Mouse (Mus musculus) kidney, adult 11 months (tissue): ENCODE results near the gene Rbm38.

ENCODE experiments used
- DNase-seq: peaks from one replicate; pipeline ENCODE4 v3.0.0; 2022

Rbm38 gene

GRCm38 (mm10) chr2:173037827-173038607 lies 17.7 kb downstream of the Rbm38 start:
- DNase-seq, result no peak

- DNase-seq, result no peak
Observed at GRCm38 (mm10) chr2:173039041-173039440, 18.7 kb downstream of the Rbm38 start.

- DNase-seq, result no peak
Observed at GRCm38 (mm10) chr2:173040803-173041202, 20.5 kb downstream of the Rbm38 start.

GRCm38 (mm10) chr2:173041242-173041641 lies 20.9 kb downstream of the Rbm38 start:
- no peak for DNase-seq

- no peak for DNase-seq
Observed at GRCm38 (mm10) chr2:173041893-173042292, 21.6 kb downstream of the Rbm38 start.

- DNase-seq, result no peak
Observed at GRCm38 (mm10) chr2:173042504-173043162, 22.3 kb downstream of the Rbm38 start.

- DNase-seq, result peak; percentile 70
Observed at GRCm38 (mm10) chr2:173044198-173044970, 24.1 kb downstream of the Rbm38 start.

GRCm38 (mm10) chr2:173046582-173047297 lies 26.4 kb downstream of the Rbm38 start:
- no peak for DNase-seq

GRCm38 (mm10) chr2:173047471-173047870 lies 27.2 kb downstream of the Rbm38 start:
- peak; percentile 35 for DNase-seq

- no peak for DNase-seq
Observed at GRCm38 (mm10) chr2:173048041-173048745, 27.9 kb downstream of the Rbm38 start.

GRCm38 (mm10) chr2:173049231-173049630 lies 28.9 kb downstream of the Rbm38 start:
- no peak for DNase-seq

GRCm38 (mm10) chr2:173049817-173050216 lies 29.5 kb downstream of the Rbm38 start:
- no peak for DNase-seq

- no peak for DNase-seq
Observed at GRCm38 (mm10) chr2:173050604-173051382, 30.5 kb downstream of the Rbm38 start.

GRCm38 (mm10) chr2:173052881-173053280 lies 32.6 kb downstream of the Rbm38 start:
- DNase-seq, result no peak

- DNase-seq, result no peak
Observed at GRCm38 (mm10) chr2:173053846-173054245, 33.5 kb downstream of the Rbm38 start.

- no peak for DNase-seq
Observed at GRCm38 (mm10) chr2:173056303-173056881, 36.1 kb downstream of the Rbm38 start.

- no peak for DNase-seq
Observed at GRCm38 (mm10) chr2:173056882-173057315, 36.6 kb downstream of the Rbm38 start.

GRCm38 (mm10) chr2:173057623-173058022 lies 37.3 kb downstream of the Rbm38 start:
- no peak for DNase-seq

- DNase-seq, result no peak
Observed at GRCm38 (mm10) chr2:173058263-173058662, 38.0 kb downstream of the Rbm38 start.

- DNase-seq, result no peak
Observed at GRCm38 (mm10) chr2:173060450-173060849, 40.2 kb downstream of the Rbm38 start.
